Mouse (Mus musculus) E14TG2a.4 (cell line): ENCODE results near the gene Mfap3.

Experiments used
- CTCF ChIP-seq: conservative IDR thresholded peaks from 2 replicates; pipeline ENCODE4 v1.5.1; 2014; ENCODE audit warnings: low read length
- NANOG ChIP-seq: IDR thresholded peaks from 2 replicates; pipeline ENCODE4 v1.6.1; 2014; ENCODE audit warnings: borderline replicate concordance, low read length, mixed read lengths
- POU5F1 ChIP-seq: IDR thresholded peaks from 2 replicates; pipeline ENCODE4 v1.6.1; 2014; ENCODE audit warnings: low read length, borderline replicate concordance

- TF ChIP-seq CTCF (no peak), NANOG (no peak), POU5F1 (no peak)
Measured at GRCm38 (mm10) chr11:57529111-57529510, 10.6 kb downstream of the Mfap3 start.
